Mouse (Mus musculus) cortical plate, adult 2 months (tissue): ENCODE results near the gene BC025446. TPM values are rescaled to one million over a fixed set of nuclear protein-coding genes. Genes with fewer than 3 reads are reported as not detected.
A peak's percentile ranks its signal among the peaks of the same experiment; 100 is the strongest.
"Not testable (repeated sequence)": the region's sequence is repeated elsewhere in the genome, so short reads cannot be mapped to it uniquely, and the experiment has no call there.

ENCODE experiments used
- H3K27ac ChIP-seq: fragments of 200-500 bp; 2 replicates; pipeline ENCODE4 v1.5.1; 2012; ENCODE audit warnings: low read length, control low read depth, inconsistent platforms; ENCODE audit not compliant: insufficient read depth
- H3K4me1 ChIP-seq: fragments of 200-500 bp; 2 replicates; pipeline ENCODE4 v1.6.1; 2011; ENCODE audit warnings: low read length; ENCODE audit not compliant: control insufficient read depth, insufficient read depth
- H3K4me3 ChIP-seq: fragments of 200-500 bp; 2 replicates; pipeline ENCODE4 v1.5.1; 2011; ENCODE audit warnings: mild to moderate bottlenecking, low read length, control low read depth; ENCODE audit not compliant: insufficient read depth
- CTCF ChIP-seq: fragments of 200-500 bp; IDR thresholded peaks from 2 replicates; pipeline ENCODE4 v1.5.1; 2011; ENCODE audit warnings: mild to moderate bottlenecking, control low read depth, low read length; ENCODE audit not compliant: insufficient read depth; ENCODE audit errors: extremely low read depth
- POLR2A ChIP-seq: fragments of 200-500 bp; IDR thresholded peaks from 2 replicates; pipeline ENCODE4 v1.6.1; 2011; ENCODE audit warnings: mild to moderate bottlenecking, low read length, control low read depth; ENCODE audit not compliant: insufficient read depth; ENCODE audit errors: extremely low read depth
- polyA plus RNA-seq: library from polyadenylated mRNA; depleted of rRNA; stranded (reverse); fragments of >200 nt; gene quantifications from 2 replicates; pipeline ENCODE4 v1.2.3, GENCODE M21; 2012; rRNA removed

Gene BC025446
- not detected in 2 replicates for polyA plus RNA-seq

- H3K27ac ChIP-seq, result no peak within 1 kb of the TSS
- no peaks in the 10 kb centered on the region for H3K4me1 ChIP-seq
- TF ChIP-seq CTCF (no peak), POLR2A (no peak)
- no peak within 1 kb of the TSS for H3K4me3 ChIP-seq
Measured at GRCm38 (mm10) chr15:75215778-75216691, at the start of gene BC025446. TSS of gene BC025446 (plus strand) at chr15:75216376.

GRCm38 (mm10) chr15:75175506-75175905 lies 40.7 kb upstream of the BC025446 start:
- TF ChIP-seq POLR2A (no peak), CTCF (peak; percentile 63)
- no peak overlapping the region for H3K27ac ChIP-seq
- H3K4me3 ChIP-seq, result no peak overlapping the region
- H3K4me1 ChIP-seq, result no peaks in the 10 kb centered on the region

GRCm38 (mm10) chr15:75186291-75186690 lies 29.9 kb upstream of the BC025446 start:
- Histone ChIP-seq H3K4me1 (no peaks in the 10 kb centered on the region), H3K27ac (no peak overlapping the region), H3K4me3 (no peak overlapping the region)
- TF ChIP-seq CTCF (no peak), POLR2A (no peak)

GRCm38 (mm10) chr15:75189116-75189515 lies 27.1 kb upstream of the BC025446 start:
- H3K27ac ChIP-seq, result no peak overlapping the region
- TF ChIP-seq CTCF, result peak; percentile 40; the same call in 1 of the 2 replicates
- no peak for TF ChIP-seq POLR2A
- H3K4me3 ChIP-seq, result no peak overlapping the region
- H3K4me1 ChIP-seq, result no peaks in the 10 kb centered on the region

GRCm38 (mm10) chr15:75190560-75190959 lies 25.6 kb upstream of the BC025446 start:
- H3K4me3 ChIP-seq, H3K27ac ChIP-seq, H3K4me1 ChIP-seq: not testable (repeated sequence)

GRCm38 (mm10) chr15:75216831-75217230 lies 655 bp downstream of the BC025446 start:
- no peak overlapping the region for H3K4me3 ChIP-seq
- no peak for TF ChIP-seq POLR2A
- no peak for TF ChIP-seq CTCF
- no peaks in the 10 kb centered on the region for H3K4me1 ChIP-seq
- H3K27ac ChIP-seq, result no peak overlapping the region

- no peaks in the 10 kb centered on the region for H3K4me1 ChIP-seq
- TF ChIP-seq POLR2A, result no peak
- no peak for TF ChIP-seq CTCF
- H3K4me3 ChIP-seq, result no peak overlapping the region
- H3K27ac ChIP-seq, result no peak overlapping the region
Measured at GRCm38 (mm10) chr15:75221942-75222341, 5.8 kb downstream of the BC025446 start.

- TF ChIP-seq POLR2A, result no peak
- no peak overlapping the region for H3K27ac ChIP-seq
- H3K4me3 ChIP-seq, result no peak overlapping the region
- H3K4me1 ChIP-seq, result no peaks in the 10 kb centered on the region
Measured at GRCm38 (mm10) chr15:75237736-75238288, 21.6 kb downstream of the BC025446 start.

- TF ChIP-seq POLR2A (no peak), CTCF (no peak)
- H3K27ac ChIP-seq, result no peak overlapping the region
- H3K4me3 ChIP-seq, result no peak overlapping the region
Measured at GRCm38 (mm10) chr15:75240558-75240957, 24.4 kb downstream of the BC025446 start.

More at GRCm38 (mm10) chr15:75240558-75240957, 24.4 kb downstream of the BC025446 start:
- H3K4me1 ChIP-seq, result no peaks in the 10 kb centered on the region
